Mouse (Mus musculus) forebrain, embryonic 11.5 days (tissue): ENCODE measurements around the gene Smpd4. TPM values are rescaled to one million over a fixed set of nuclear protein-coding genes. Genes with fewer than 3 reads are reported as not detected.
"Not testable (repeated sequence)": the region's sequence is repeated elsewhere in the genome, so short reads cannot be mapped to it uniquely, and the experiment has no call there.

Experiments used
- ATAC-seq: fragments of 200-750 bp; cut with Nextera tagmentation; replicated peaks from 2 replicates; pipeline ENCODE4 v1.8.0; 2017; ENCODE audit warnings: moderate TSS enrichment; ENCODE audit not compliant: low FRiP score
- DNase-seq: peaks from one replicate; pipeline ENCODE4 v3.0.0-alpha.2; 2017; ENCODE audit warnings: low spot score
- H3K27ac ChIP-seq: fragments of 300-500 bp; sonication (generic); 2 replicates; pipeline ENCODE4 v1.5.1; 2014; ENCODE audit warnings: low read depth, low read length
- H3K27me3 ChIP-seq: fragments of 300-500 bp; sonication (generic); 2 replicates; pipeline ENCODE4 v1.6.1; 2014; ENCODE audit warnings: mild to moderate bottlenecking, low read length, mixed read lengths; ENCODE audit not compliant: control insufficient read depth, insufficient read depth
- H3K36me3 ChIP-seq: fragments of 300-500 bp; sonication (generic); 2 replicates; pipeline ENCODE4 v1.6.1; 2014; ENCODE audit warnings: mild to moderate bottlenecking, low read length, moderate library complexity, mixed read lengths; ENCODE audit not compliant: control insufficient read depth, insufficient read depth
- H3K4me1 ChIP-seq: fragments of 300-500 bp; sonication (generic); replicated peaks from 2 replicates; pipeline ENCODE4 v1.6.1; 2014; ENCODE audit warnings: low read length, mixed read lengths; ENCODE audit not compliant: control insufficient read depth, insufficient read depth
- H3K4me2 ChIP-seq: fragments of 300-500 bp; sonication (generic); 2 replicates; pipeline ENCODE4 v1.6.1; 2014; ENCODE audit warnings: low read depth, mild to moderate bottlenecking, low read length, moderate library complexity, mixed read lengths; ENCODE audit not compliant: severe bottlenecking
- H3K4me3 ChIP-seq: fragments of 300-500 bp; sonication (generic); 2 replicates; pipeline ENCODE4 v1.5.1; 2014; ENCODE audit warnings: low read depth, low read length
- H3K9ac ChIP-seq: fragments of 300-500 bp; sonication (generic); 2 replicates; pipeline ENCODE4 v1.6.1; 2014; ENCODE audit warnings: low read length
- H3K9me3 ChIP-seq: fragments of 300-500 bp; sonication (generic); 2 replicates; pipeline ENCODE4 v1.6.1; 2016; ENCODE audit warnings: low read length, mixed read lengths; ENCODE audit not compliant: control insufficient read depth
- WGBS: fragments of 180-500 bp; shearing (Covaris S2); extraction: QIAGEN DNeasy Blood & Tissue Kit; methylation state at CpG from one replicate; pipeline ENCODE4 v1.1.7; 2014; 5-methylcytosine and 5-hydroxymethylcytosine counted together
- polyA plus RNA-seq: library from polyadenylated mRNA; unstranded; fragments of >200 nt; fragmentation: Nextera tagmentation; extraction: Ambion mirVana; gene quantifications from 2 replicates; pipeline ENCODE4 v1.2.1, GENCODE M21; 2014

Smpd4 gene
- polyA plus RNA-seq, 1 experiment from 2014 or later = 61.1 TPM

GRCm38 (mm10) chr16:17605684-17606083 is 13.5 kb upstream of the Smpd4 start:
- no peaks in the 10 kb centered on the region for H3K9me3 ChIP-seq
- H3K27me3 ChIP-seq = no peaks in the 10 kb centered on the region
- no peak overlapping the region for H3K27ac ChIP-seq
- H3K36me3 ChIP-seq = no peaks in the 10 kb centered on the region
- H3K4me1 ChIP-seq = no peaks in the 10 kb centered on the region
- H3K4me2 ChIP-seq = no peak overlapping the region
- H3K9ac ChIP-seq = no peak overlapping the region
- WGBS = 74% methylated on average over 5 of the region's 5 CpGs
- ATAC-seq = no peak
- no peak for DNase-seq
- H3K4me3 ChIP-seq = no peak overlapping the region

DNA sequence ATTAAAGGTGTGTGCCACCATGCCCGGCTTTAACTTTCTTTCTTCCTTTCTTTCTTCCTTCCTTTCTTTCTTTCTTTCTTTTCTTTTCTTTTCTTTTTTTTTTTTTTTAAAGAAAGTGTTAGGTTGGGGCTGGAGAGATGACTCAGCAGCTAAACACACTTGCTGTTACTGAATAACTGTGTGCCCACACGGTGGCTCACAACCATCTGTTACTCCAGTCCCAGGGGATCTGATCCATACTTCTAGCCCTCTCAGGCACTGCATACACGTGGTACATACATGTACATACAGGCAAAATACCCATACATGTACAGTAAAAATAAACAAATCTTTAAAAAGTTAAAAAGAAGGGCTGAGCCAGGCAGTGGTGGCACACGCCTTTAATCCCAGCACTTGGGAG is 7.8 kb upstream of the Smpd4 start:
- Histone ChIP-seq H3K9ac (no peak overlapping the region), H3K27me3 (no peaks in the 10 kb centered on the region), H3K9me3 (no peaks in the 10 kb centered on the region), H3K4me2 (no peak overlapping the region), H3K4me3 (no peak overlapping the region), H3K27ac (no peak overlapping the region), H3K36me3 (no peaks in the 10 kb centered on the region), H3K4me1 (no peaks in the 10 kb centered on the region)
- DNase-seq = no peak
- no peak for ATAC-seq
- WGBS = 88% methylated on average over 4 of the region's 4 CpGs

GRCm38 (mm10) chr16:17614740-17615139 is 4.4 kb upstream of the Smpd4 start:
- H3K27me3 ChIP-seq, DNase-seq, H3K27ac ChIP-seq, H3K36me3 ChIP-seq, H3K4me1 ChIP-seq, H3K4me3 ChIP-seq, H3K9ac ChIP-seq, H3K9me3 ChIP-seq, H3K4me2 ChIP-seq, ATAC-seq: not testable (repeated sequence)
- 93% methylated on average over 6 of the region's 6 CpGs for WGBS

DNA sequence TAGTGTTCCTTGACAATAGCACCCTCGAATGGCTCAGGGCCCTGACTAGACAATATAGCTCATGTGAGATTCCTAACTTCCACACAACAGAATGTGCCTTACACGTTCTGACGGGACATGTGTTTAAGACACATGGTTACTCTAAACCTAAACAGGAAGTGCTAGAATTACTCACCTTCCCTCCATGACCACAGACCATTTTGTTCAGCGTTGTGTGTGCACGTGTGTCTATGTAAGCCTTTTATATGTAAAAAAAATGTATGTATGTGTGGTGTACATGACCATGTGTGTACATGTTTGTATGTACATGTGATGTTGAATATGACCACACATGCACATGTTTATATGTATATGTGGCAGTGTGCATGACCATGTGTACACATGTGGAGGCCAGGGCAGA is 2.9 kb upstream of the Smpd4 start:
- no peak overlapping the region for H3K4me2 ChIP-seq
- H3K27me3 ChIP-seq = no peaks in the 10 kb centered on the region
- no peak overlapping the region for H3K27ac ChIP-seq
- no peaks in the 10 kb centered on the region for H3K9me3 ChIP-seq
- DNase-seq = no peak
- no peak for ATAC-seq
- H3K4me3 ChIP-seq = no peak overlapping the region
- H3K4me1 ChIP-seq = peaks cover 4% of the 10 kb centered on the region; the same call in 1 of the 2 replicates
- no peaks in the 10 kb centered on the region for H3K36me3 ChIP-seq
- 93% methylated on average over 5 of the region's 5 CpGs for WGBS
- H3K9ac ChIP-seq = no peak overlapping the region

GRCm38 (mm10) chr16:17617922-17618565 is 1.1 kb upstream of the Smpd4 start:
- DNase-seq (peak; percentile 83), ATAC-seq (peak; percentile 49)
- WGBS = 18% methylated on average over 13 of the region's 13 CpGs
- H3K9ac ChIP-seq = 0 out of 2 replicates have a peak overlapping the region, but pooled peaks have one; percentile 14
- H3K27ac ChIP-seq = no peak overlapping the region
- H3K36me3 ChIP-seq = no peaks in the 10 kb centered on the region; the same call in 1 of the 2 replicates
- no peak overlapping the region for H3K4me2 ChIP-seq
- peaks cover 4% of the 10 kb centered on the region; the same call in 1 of the 2 replicates for H3K4me1 ChIP-seq
- no peak overlapping the region for H3K4me3 ChIP-seq
- no peaks in the 10 kb centered on the region for H3K27me3 ChIP-seq
- H3K9me3 ChIP-seq = no peaks in the 10 kb centered on the region

GRCm38 (mm10) chr16:17621936-17622335 is 2.8 kb downstream of the Smpd4 start:
- DNase-seq = no peak
- H3K36me3 ChIP-seq = no peaks in the 10 kb centered on the region; the same call in 1 of the 2 replicates

GRCm38 (mm10) chr16:17625488-17626268 is 6.5 kb downstream of the Smpd4 start:
- Histone ChIP-seq H3K4me3 (no peak overlapping the region), H3K27me3 (no peaks in the 10 kb centered on the region), H3K4me1 (no peaks in the 10 kb centered on the region), H3K4me2 (no peak overlapping the region), H3K9me3 (no peaks in the 10 kb centered on the region), H3K9ac (no peak overlapping the region), H3K27ac (no peak overlapping the region), H3K36me3 (peaks cover 3% of the 10 kb centered on the region; the same call in 1 of the 2 replicates)
- ATAC-seq (no peak), DNase-seq (no peak)
- 73% methylated on average over 8 of the region's 8 CpGs for WGBS

More at GRCm38 (mm10) chr16:17621936-17622335, 2.8 kb downstream of the Smpd4 start:
- no peak for ATAC-seq
- Histone ChIP-seq H3K27ac (no peak overlapping the region), H3K4me3 (no peak overlapping the region), H3K9me3 (no peaks in the 10 kb centered on the region), H3K27me3 (no peaks in the 10 kb centered on the region), H3K4me2 (no peak overlapping the region), H3K9ac (no peak overlapping the region), H3K4me1 (peaks cover 4% of the 10 kb centered on the region; the same call in 1 of the 2 replicates)
- 94% methylated on average over 1 of the region's 1 CpGs for WGBS

DNA sequence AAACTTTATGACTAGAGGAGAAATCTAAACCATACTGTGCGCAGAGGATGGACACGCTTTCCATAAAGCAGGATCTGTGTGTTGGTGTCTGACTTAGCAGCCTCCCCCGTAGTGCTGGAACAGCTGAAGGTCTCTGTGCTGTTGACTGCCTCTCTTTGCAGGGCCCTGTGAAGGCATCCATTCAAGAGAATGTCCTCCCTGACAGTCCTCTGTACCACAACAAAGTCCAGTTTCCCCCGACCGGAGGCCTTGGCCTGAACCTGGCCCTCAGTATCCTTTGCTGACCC is 7.1 kb downstream of the Smpd4 start:
- ATAC-seq = no peak
- H3K9me3 ChIP-seq = no peaks in the 10 kb centered on the region
- H3K4me1 ChIP-seq = no peaks in the 10 kb centered on the region
- no peak overlapping the region for H3K4me3 ChIP-seq
- H3K36me3 ChIP-seq = peaks cover 3% of the 10 kb centered on the region; the same call in 1 of the 2 replicates
- no peak overlapping the region for H3K9ac ChIP-seq
- H3K27me3 ChIP-seq = no peaks in the 10 kb centered on the region
- WGBS = 94% methylated on average over 5 of the region's 5 CpGs
- no peak overlapping the region for H3K27ac ChIP-seq
- no peak for DNase-seq
- no peak overlapping the region for H3K4me2 ChIP-seq
